Mouse (Mus musculus): ENCODE data around the gene Olfr458. TPM values are rescaled to one million over a fixed set of nuclear protein-coding genes. Genes with fewer than 3 reads are reported as not detected.
A peak's percentile ranks its signal among the peaks of the same experiment; 100 is the strongest.
"Not testable (repeated sequence)": the region's sequence is repeated elsewhere in the genome, so short reads cannot be mapped to it uniquely, and the experiment has no call there.

The Olfr458 gene
- total RNA-seq (2015) (not detected in 2 replicates), total RNA-seq (2017) (not detected in 2 replicates)

GRCm38 (mm10) chr6:42465096-42465495 lies at the start of gene Olfr458:
TSS of gene Olfr458 (minus strand) at chr6:42465196.
- ATAC-seq (replicated peaks; ENCODE audit: poor library complexity), result no peak

DNA sequence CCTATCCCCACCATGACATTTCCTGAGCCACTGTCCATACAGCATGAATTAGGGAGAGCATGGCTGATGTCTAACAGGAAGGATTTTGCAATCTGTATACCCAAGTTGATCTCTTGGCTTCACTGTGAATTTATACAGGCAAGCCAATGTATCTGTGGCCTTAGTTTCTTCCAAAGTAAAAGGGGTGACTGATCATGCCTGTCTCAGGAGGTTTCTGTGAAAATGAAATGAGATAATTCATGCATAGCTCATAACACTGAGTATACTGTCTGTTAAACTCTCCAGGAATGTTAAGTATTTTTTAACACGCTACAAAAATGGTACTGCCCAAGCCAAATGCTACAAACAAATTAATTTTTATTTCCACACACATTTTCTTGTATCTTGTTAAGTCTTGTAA lies 48.5 kb upstream of the Olfr458 start:
- no peak for ATAC-seq (replicated peaks; ENCODE audit: poor library complexity)

DNA sequence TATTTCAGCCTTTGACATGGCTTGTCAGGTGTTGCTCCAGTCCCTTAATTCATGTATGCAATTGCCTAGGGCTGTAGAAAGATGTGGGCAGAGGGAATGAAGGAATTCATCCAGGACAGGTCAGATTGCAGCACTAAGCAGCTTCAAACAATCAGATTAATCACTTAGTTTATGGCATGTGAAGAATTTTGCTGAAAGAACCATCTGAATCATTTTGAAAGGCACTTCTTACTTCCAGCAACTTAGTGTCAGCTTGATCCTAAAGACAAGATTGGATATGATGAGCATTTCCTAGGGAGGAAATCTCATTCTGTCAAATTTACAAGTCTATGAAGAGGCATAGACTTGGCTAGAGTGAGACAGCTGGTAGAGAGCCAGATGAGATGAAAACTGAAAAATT lies 44.3 kb upstream of the Olfr458 start:
- no peak for ATAC-seq (replicated peaks; ENCODE audit: poor library complexity)

GRCm38 (mm10) chr6:42503478-42503877 lies 38.5 kb upstream of the Olfr458 start:
- no peak for ATAC-seq (replicated peaks; ENCODE audit: poor library complexity)

GRCm38 (mm10) chr6:42489731-42490130 lies 24.7 kb upstream of the Olfr458 start:
- no peak for ATAC-seq (replicated peaks; ENCODE audit: poor library complexity)

DNA sequence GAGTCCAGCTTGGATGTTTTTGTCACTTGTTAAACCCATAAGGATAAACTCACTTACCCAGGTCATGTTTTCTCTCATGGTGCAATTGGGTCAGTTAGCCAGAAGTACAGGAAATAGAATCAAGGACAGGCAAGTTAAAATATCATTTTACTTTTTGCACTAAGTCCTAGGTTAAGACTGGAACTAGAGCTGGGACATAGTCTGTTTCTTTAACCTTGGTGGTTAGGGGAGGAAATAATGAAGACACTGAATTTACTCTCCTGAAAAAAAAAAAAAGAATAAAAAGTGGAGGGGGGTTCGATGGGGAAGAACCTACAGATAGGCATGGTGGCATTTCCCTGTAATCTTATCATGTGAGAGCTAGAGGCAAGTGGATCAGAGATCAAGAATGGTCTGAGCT lies 22.1 kb upstream of the Olfr458 start, which contains the start of gene Olfr456:
Gene Olfr456 (minus strand): TSS at position 101 of the 400 bp plus-strand sequence.
- no peak for ATAC-seq (replicated peaks; ENCODE audit: poor library complexity)

DNA sequence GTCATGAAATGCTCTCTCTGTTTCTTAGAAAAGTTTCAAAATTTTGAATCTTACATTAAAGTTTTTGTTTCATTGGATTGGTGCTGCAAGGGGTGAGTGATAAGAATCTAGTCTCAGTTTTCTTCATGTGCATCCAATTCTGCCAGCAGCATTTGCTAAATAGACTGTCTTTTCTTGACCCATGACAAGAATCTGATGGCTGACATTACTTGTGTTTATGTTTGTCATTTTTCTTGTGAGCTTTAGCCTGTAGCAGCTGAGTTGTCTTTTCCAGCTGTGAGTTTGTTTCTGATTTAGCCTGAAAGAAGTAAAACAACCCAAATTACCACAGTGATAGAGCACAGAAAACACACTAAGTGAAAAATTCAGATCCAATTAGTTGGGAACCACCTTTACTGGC lies 19.6 kb upstream of the Olfr458 start:
- ATAC-seq (replicated peaks; ENCODE audit: poor library complexity), result no peak

DNA sequence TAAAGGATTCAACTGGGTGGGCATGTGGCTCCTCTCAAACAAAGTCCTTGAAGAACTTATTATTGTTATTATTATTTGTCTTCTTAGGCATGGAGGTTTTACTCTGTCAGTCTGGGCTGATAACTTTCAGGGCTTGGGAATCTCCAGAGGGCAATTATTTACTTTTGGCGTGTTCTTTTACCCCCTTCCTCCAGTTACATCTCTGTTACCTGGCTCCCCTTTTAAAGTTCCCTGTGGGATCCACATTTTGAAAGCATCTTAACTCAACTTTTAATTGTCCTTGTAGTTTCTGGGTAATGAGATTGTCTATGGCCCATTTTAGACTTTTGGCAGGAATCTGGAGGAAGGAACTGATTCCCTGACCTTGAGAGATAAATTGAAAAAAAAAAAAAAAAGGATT lies 11.2 kb upstream of the Olfr458 start, which contains the start of gene Olfr457:
Gene Olfr457 (minus strand): TSS at position 101 of the 400 bp plus-strand sequence.
- ATAC-seq (replicated peaks; ENCODE audit: poor library complexity), result no peak

DNA sequence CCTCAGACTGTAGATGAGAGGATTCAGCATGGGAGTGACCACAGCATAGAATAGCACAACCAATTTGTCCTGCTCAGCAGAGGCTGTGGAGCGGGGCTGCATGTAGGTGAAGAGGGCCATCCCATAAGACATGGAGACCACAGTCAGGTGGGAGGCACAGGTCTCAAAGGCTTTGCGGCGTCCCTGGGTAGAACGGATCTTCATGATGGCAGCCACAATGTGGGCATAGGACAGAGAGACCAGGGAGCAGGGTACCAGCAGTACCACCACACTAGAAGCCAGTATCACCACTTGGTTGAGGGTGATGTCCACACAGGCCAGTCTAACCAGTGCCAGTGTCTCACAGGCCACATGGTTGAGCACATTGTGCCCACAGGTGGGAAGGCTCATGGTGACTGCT lies 6.3 kb upstream of the Olfr458 start:
- ATAC-seq (replicated peaks; ENCODE audit: poor library complexity), result not testable (repeated sequence)

GRCm38 (mm10) chr6:42470542-42470941 lies 5.5 kb upstream of the Olfr458 start:
- ATAC-seq (replicated peaks; ENCODE audit: poor library complexity), result no peak

DNA sequence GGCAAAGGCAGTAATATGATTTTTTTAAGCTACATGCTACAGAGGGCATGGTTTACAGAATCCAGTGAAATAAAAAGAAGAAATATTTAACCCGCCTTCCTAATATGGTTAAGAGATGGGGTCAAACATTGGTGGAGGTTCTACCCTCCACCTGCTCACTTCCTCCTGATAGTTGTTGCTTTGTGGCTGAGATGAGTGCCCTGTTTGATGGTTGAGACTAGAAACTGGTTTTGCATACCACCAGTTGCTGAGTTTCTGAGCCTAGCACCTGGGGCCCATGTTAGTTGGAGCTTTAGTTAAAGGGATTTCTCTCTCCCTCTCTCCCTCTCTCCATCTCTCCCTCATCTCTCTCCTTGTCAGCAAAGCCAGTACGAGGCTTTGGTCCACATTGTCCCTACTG lies 17.6 kb downstream of the Olfr458 start:
- no peak for ATAC-seq (replicated peaks; ENCODE audit: poor library complexity)

DNA sequence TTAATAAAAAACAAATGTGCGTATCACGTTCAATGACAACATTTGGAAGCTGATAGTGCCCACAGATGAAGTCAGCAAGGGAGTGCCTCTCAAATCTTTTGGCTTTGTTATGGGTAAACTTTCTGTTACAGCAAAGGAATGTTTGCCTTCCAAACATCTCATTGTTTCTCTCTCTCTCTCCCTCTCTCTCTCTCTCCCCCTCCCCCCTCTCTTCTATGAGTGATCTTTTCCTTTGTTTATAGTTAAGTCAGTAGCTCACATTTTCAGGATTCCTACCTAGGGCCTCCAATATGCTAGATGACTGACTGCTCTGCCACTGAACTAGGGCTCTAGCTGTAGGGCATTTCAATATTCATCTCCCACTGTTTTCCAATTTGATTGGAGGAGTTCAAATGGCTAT lies 20.5 kb downstream of the Olfr458 start:
- no peak for ATAC-seq (replicated peaks; ENCODE audit: poor library complexity)

- no peak for ATAC-seq (replicated peaks; ENCODE audit: poor library complexity)
Measured at GRCm38 (mm10) chr6:42441395-42441794, 23.6 kb downstream of the Olfr458 start.

GRCm38 (mm10) chr6:42435490-42435889 lies 29.5 kb downstream of the Olfr458 start:
- ATAC-seq (replicated peaks; ENCODE audit: poor library complexity), result no peak

DNA sequence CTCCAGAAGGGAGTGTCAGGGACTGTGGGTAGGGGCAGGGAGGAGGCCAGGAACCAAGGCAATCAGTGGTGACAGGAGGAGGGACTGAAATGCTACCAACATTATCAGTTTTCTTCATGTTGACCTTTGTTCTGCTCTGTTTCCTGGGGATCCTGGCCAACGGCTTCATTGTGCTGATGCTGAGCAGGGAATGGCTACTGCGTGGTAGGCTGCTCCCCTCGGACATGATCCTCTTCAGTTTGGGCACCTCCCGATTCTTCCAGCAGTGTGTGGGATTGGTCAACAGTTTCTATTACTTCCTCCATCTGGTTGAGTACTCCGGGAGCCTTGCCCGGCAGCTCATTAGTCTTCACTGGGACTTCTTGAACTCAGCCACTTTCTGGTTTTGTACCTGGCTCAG lies 30.6 kb downstream of the Olfr458 start, which contains the start of gene Tas2r126:
Gene Tas2r126 (plus strand): TSS at position 90 of the 400 bp plus-strand sequence.
- peak; percentile 46; the same call in 1 of the 2 replicates for ATAC-seq (replicated peaks; ENCODE audit: poor library complexity)

DNA sequence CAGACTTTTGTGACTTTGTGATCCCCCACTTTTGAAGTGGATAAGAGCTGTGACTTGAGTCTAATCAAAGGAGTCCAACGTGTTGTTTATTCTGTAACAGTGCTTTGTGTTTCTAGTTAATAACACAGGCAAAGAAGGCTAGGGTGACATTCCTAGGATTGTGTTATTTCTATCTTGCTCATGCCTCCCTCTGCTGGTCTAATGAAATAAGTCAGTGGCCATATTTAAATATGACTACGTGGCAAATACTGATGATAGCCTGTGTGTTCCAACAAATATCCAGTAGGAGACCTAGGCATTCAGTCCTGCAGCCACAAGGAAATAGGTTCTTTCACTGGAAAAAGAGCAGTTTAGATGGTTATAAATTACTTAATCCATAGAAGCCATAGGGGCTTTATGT lies 31.4 kb downstream of the Olfr458 start:
- peak; percentile 70 for ATAC-seq (replicated peaks; ENCODE audit: poor library complexity)

- ATAC-seq (replicated peaks; ENCODE audit: poor library complexity), result no peak
Measured at GRCm38 (mm10) chr6:42426337-42426736, 38.7 kb downstream of the Olfr458 start.

- ATAC-seq (replicated peaks; ENCODE audit: poor library complexity), result peak; percentile 65
Measured at GRCm38 (mm10) chr6:42424472-42424871, 40.5 kb downstream of the Olfr458 start.

- peak; percentile 92 for ATAC-seq (replicated peaks; ENCODE audit: poor library complexity)
Measured at GRCm38 (mm10) chr6:42421439-42421838, 43.6 kb downstream of the Olfr458 start.

GRCm38 (mm10) chr6:42419443-42419842 lies 45.6 kb downstream of the Olfr458 start:
- ATAC-seq (replicated peaks; ENCODE audit: poor library complexity), result peak; percentile 48
